Mouse (Mus musculus) adrenal gland, adult 2 months (tissue): Measurements from ENCODE around the gene Ryr2. TPM values are rescaled to one million over a fixed set of nuclear protein-coding genes. Genes with fewer than 3 reads are reported as not detected.

Experiments
- DNase-seq: peaks from one replicate; pipeline ENCODE4 v3.0.0; 2021
- polyA plus RNA-seq: library from polyadenylated mRNA; depleted of rRNA; stranded (reverse); fragments of >200 nt; gene quantifications from 2 replicates; pipeline ENCODE4 v1.2.3, GENCODE M21; 2012
- total RNA-seq, 2 experiments: library from RNA; stranded (reverse); gene quantifications; 2 replicates each; pipeline ENCODE4 v1.2.3; 2021

The Ryr2 gene
- total and polyA plus RNA-seq, 3 experiments, result 0.37 to 14.7 (median 13.9) TPM

GRCm38 (mm10) chr13:12037241-12037640 lies 69.5 kb downstream of the Ryr2 start:
- no peak for DNase-seq

- DNase-seq, result no peak
Observed at GRCm38 (mm10) chr13:12036834-12037233, 69.9 kb downstream of the Ryr2 start.

GRCm38 (mm10) chr13:12033914-12034313 lies 72.8 kb downstream of the Ryr2 start:
- no peak for DNase-seq

GRCm38 (mm10) chr13:12033272-12033671 lies 73.5 kb downstream of the Ryr2 start:
- DNase-seq, result no peak

- DNase-seq, result peak; percentile 65
Observed at GRCm38 (mm10) chr13:12029841-12030240, 76.9 kb downstream of the Ryr2 start.

GRCm38 (mm10) chr13:12029326-12029725 lies 77.4 kb downstream of the Ryr2 start:
- DNase-seq, result no peak

- DNase-seq, result no peak
Observed at GRCm38 (mm10) chr13:12018046-12018445, 88.7 kb downstream of the Ryr2 start.

- no peak for DNase-seq
Observed at GRCm38 (mm10) chr13:12013986-12014385, 92.8 kb downstream of the Ryr2 start.

GRCm38 (mm10) chr13:12008995-12009689 lies 97.6 kb downstream of the Ryr2 start:
- no peak for DNase-seq

GRCm38 (mm10) chr13:12007579-12007978 lies 99.2 kb downstream of the Ryr2 start:
- no peak for DNase-seq

GRCm38 (mm10) chr13:12001891-12002294 lies 104.9 kb downstream of the Ryr2 start:
- no peak for DNase-seq

GRCm38 (mm10) chr13:11999851-12000250 lies 106.9 kb downstream of the Ryr2 start:
- no peak for DNase-seq

- DNase-seq, result no peak
Observed at GRCm38 (mm10) chr13:11997366-11997765, 109.4 kb downstream of the Ryr2 start.

GRCm38 (mm10) chr13:11987556-11987955 lies 119.2 kb downstream of the Ryr2 start:
- DNase-seq, result peak; percentile 64

- DNase-seq, result no peak
Observed at GRCm38 (mm10) chr13:11985056-11985455, 121.7 kb downstream of the Ryr2 start.

- no peak for DNase-seq
Observed at GRCm38 (mm10) chr13:11978997-11979396, 127.7 kb downstream of the Ryr2 start.

GRCm38 (mm10) chr13:11978359-11978758 lies 128.4 kb downstream of the Ryr2 start:
- no peak for DNase-seq

GRCm38 (mm10) chr13:11977606-11978005 lies 129.1 kb downstream of the Ryr2 start:
- DNase-seq, result no peak

- no peak for DNase-seq
Observed at GRCm38 (mm10) chr13:11964391-11964790, 142.4 kb downstream of the Ryr2 start.

- no peak for DNase-seq
Observed at GRCm38 (mm10) chr13:11959488-11960174, 147.1 kb downstream of the Ryr2 start.

GRCm38 (mm10) chr13:11958854-11959253 lies 147.9 kb downstream of the Ryr2 start:
- no peak for DNase-seq

GRCm38 (mm10) chr13:11958271-11958670 lies 148.5 kb downstream of the Ryr2 start:
- no peak for DNase-seq

GRCm38 (mm10) chr13:11951951-11952350 lies 154.8 kb downstream of the Ryr2 start:
- DNase-seq, result no peak

GRCm38 (mm10) chr13:11945740-11946139 lies 161.0 kb downstream of the Ryr2 start:
- no peak for DNase-seq
